Mouse (Mus musculus): ENCODE data around the gene Actr1b. TPM values are rescaled to one million over a fixed set of nuclear protein-coding genes. Genes with fewer than 3 reads are reported as not detected.

The Actr1b gene
- polyA plus RNA-seq, 1 experiment = 83.3 TPM

DNA sequence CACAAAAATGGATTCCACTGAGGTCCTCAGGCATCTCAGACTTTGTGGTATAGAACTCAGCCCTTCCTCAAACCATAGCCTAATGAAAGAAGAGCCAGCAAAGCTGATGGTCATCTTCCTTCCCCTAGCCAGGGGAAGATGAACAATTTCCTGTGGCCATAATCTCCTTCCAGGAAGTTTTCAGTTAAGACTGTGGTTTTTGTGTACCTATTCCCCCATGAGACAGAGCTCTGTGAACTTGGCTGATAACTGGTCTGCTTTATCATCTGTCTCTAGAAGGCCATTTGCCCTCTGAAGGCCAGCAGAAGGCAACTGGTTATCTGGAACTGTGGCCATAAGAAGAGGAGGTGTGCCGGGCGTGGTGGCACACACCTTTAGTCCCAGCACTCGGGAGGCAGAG is 58.0 kb downstream of the Actr1b start:
- H3K4me3 ChIP-seq (ENCODE audit: low read depth, low read length) = no peak overlapping the region
- H3K27me3 ChIP-seq (ENCODE audit: control insufficient read depth, insufficient read depth, low read length, poor library complexity, severe bottlenecking) = no peaks in the 10 kb centered on the region
- peaks cover 2% of the 10 kb centered on the region for H3K36me3 ChIP-seq (ENCODE audit: control insufficient read depth, insufficient read depth, low read length, poor library complexity, severe bottlenecking)
- no peak for TF ChIP-seq CTCF (IDR thresholded peaks at IDR 0.05; ENCODE audit: low read depth, low read length)
- TF ChIP-seq POLR2A (IDR thresholded peaks at IDR 0.05; ENCODE audit: insufficient read depth, low read length) = no peak
- TF ChIP-seq EP300 (IDR thresholded peaks at IDR 0.05; ENCODE audit: insufficient read depth, low read depth, low read length) = no peak
- no peaks in the 10 kb centered on the region for H3K4me1 ChIP-seq (ENCODE audit: control insufficient read depth, insufficient read depth, low read length)
- H3K9ac ChIP-seq (ENCODE audit: low read depth, poor library complexity, severe bottlenecking) = no peak overlapping the region
- H3K27ac ChIP-seq (ENCODE audit: insufficient read depth, low read length) = no peak overlapping the region
- H3K9me3 ChIP-seq (replicated peaks; ENCODE audit: control insufficient read depth, insufficient read depth, low read length, poor library complexity, severe bottlenecking) = no peaks in the 10 kb centered on the region

DNA sequence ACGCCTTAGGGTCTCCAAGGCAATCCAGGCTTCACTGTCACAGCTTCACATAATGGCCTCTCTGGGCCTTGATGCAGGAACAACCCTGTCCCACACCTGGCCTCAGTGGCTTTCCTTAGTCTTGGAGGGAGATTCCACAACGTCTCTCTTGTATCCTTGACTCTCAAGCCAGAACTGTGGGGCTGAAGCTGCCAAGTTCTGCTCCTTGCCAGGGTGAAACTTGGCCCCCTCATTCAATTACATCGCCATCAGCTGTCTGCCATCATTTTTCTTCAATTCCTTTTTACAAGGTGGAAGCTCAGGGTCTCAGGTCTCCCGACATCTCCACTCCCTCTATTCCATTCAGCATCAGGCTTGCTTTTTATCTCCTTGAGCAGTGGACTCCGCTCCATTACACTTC is 59.2 kb downstream of the Actr1b start:
- TF ChIP-seq CTCF (IDR thresholded peaks at IDR 0.05; ENCODE audit: low read depth, low read length) (no peak), EP300 (IDR thresholded peaks at IDR 0.05; ENCODE audit: insufficient read depth, low read depth, low read length) (no peak), POLR2A (IDR thresholded peaks at IDR 0.05; ENCODE audit: insufficient read depth, low read length) (no peak)

More for the DNA sequence above, 59.2 kb downstream of the Actr1b start:
- H3K27ac ChIP-seq (ENCODE audit: insufficient read depth, low read length) = no peak overlapping the region
- no peaks in the 10 kb centered on the region for H3K9me3 ChIP-seq (replicated peaks; ENCODE audit: control insufficient read depth, insufficient read depth, low read length, poor library complexity, severe bottlenecking)
- no peak overlapping the region for H3K9ac ChIP-seq (ENCODE audit: low read depth, poor library complexity, severe bottlenecking)
- H3K4me3 ChIP-seq (ENCODE audit: low read depth, low read length) = no peak overlapping the region
- no peaks in the 10 kb centered on the region for H3K4me1 ChIP-seq (ENCODE audit: control insufficient read depth, insufficient read depth, low read length)
- no peaks in the 10 kb centered on the region for H3K27me3 ChIP-seq (ENCODE audit: control insufficient read depth, insufficient read depth, low read length, poor library complexity, severe bottlenecking)
- H3K36me3 ChIP-seq (ENCODE audit: control insufficient read depth, insufficient read depth, low read length, poor library complexity, severe bottlenecking) = peaks cover 2% of the 10 kb centered on the region

Other genes starting within 250 kb of the Actr1b start
- 4.7 and 5.4 TPM in 2 replicates for gene Cnnm4, start 242.8 kb downstream of the Actr1b start, polyA plus RNA-seq (2011; ENCODE audit: insufficient read depth, insufficient read length, low read depth, missing spikeins)
- 17.4 and 18.0 TPM in 2 replicates for gene Cnnm3, start 202.6 kb downstream of the Actr1b start, polyA plus RNA-seq (2011; ENCODE audit: insufficient read depth, insufficient read length, low read depth, missing spikeins)
- 6.8 and 6.9 TPM in 2 replicates for gene Ankrd23, start 177.5 kb downstream of the Actr1b start, polyA plus RNA-seq (2011; ENCODE audit: insufficient read depth, insufficient read length, low read depth, missing spikeins)
- 1.2 TPM in 1 of 2 replicates, not detected in the other for gene Gm42417, start 175.0 kb downstream of the Actr1b start, polyA plus RNA-seq (2011; ENCODE audit: insufficient read depth, insufficient read length, low read depth, missing spikeins)
- gene Ankrd39, start 167.0 kb downstream of the Actr1b start, polyA plus RNA-seq (2011; ENCODE audit: insufficient read depth, insufficient read length, low read depth, missing spikeins) = 6.4 and 8.8 TPM in 2 replicates
- 6.5 and 11.2 TPM in 2 replicates for gene Sema4c, start 156.1 kb downstream of the Actr1b start, polyA plus RNA-seq (2011; ENCODE audit: insufficient read depth, insufficient read length, low read depth, missing spikeins)
- 8.9 and 9.8 TPM in 2 replicates for gene Fam178b, start 31.2 kb downstream of the Actr1b start, polyA plus RNA-seq (2011; ENCODE audit: insufficient read depth, insufficient read length, low read depth, missing spikeins)
- 509 and 516 TPM in 2 replicates for gene Cox5b, start 23.0 kb downstream of the Actr1b start, polyA plus RNA-seq (2011; ENCODE audit: insufficient read depth, insufficient read length, low read depth, missing spikeins)
- 1.4 TPM in 1 of 2 replicates, not detected in the other for gene 4933424G06Rik, start 4.3 kb downstream of the Actr1b start, polyA plus RNA-seq (2011; ENCODE audit: insufficient read depth, insufficient read length, low read depth, missing spikeins)
- 0.68 and 1.5 TPM in 2 replicates for gene Zap70, start 47.4 kb upstream of the Actr1b start, polyA plus RNA-seq (2011; ENCODE audit: insufficient read depth, insufficient read length, low read depth, missing spikeins)
- gene Tmem131, start 229.2 kb upstream of the Actr1b start, polyA plus RNA-seq (2011; ENCODE audit: insufficient read depth, insufficient read length, low read depth, missing spikeins) = 77.1 and 77.7 TPM in 2 replicates

Data from ES-Bruce4 (cell line).